Mouse (Mus musculus): ENCODE measurements around the gene Crip1.
"Not testable (repeated sequence)": the region's sequence is repeated elsewhere in the genome, so short reads cannot be mapped to it uniquely, and the experiment has no call there.

Gene Crip1

DNA sequence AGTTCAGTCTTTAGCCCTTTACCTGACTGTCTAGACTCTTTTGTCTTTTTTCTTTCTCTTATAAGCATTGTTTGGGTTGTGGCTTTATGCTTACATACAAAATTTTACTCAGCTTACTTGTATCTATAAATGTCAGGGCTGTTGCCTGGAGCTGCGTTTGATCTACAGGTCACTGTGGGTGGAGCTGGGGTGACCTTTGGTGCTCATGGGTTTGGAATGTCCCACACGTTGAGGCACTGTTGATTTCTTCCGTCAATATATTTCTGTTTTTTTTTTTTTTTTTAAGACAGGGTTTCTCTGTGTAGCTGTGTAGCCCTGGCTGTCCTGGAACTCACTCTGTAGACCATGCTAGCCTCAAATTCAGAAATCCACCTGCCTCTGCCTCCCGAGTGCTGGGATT is 34.9 kb downstream of the Crip1 start:
- DNase-seq (ENCODE audit: low read depth, low spot score), result no peak

DNA sequence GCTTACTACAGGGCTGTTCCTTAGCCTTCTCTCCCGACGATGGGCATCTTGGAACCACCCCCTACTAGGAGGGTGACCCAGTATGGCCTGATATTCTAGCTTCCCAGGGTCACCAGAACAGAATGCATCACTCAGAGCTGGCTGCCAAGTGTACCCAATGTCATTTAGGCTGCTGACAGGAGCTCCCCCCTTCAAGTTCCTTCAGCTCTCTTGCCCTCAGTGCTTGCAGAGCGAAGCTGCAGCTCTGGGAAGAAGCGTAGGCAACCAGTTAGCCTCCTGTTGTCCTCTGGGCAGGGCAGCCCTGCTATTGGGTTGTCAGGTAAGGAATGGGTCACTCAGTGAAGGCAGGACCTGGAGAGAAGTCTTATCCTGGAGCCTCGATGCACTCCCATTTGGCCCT is 38.8 kb downstream of the Crip1 start:
- DNase-seq (ENCODE audit: low read depth, low spot score), result no peak

DNA sequence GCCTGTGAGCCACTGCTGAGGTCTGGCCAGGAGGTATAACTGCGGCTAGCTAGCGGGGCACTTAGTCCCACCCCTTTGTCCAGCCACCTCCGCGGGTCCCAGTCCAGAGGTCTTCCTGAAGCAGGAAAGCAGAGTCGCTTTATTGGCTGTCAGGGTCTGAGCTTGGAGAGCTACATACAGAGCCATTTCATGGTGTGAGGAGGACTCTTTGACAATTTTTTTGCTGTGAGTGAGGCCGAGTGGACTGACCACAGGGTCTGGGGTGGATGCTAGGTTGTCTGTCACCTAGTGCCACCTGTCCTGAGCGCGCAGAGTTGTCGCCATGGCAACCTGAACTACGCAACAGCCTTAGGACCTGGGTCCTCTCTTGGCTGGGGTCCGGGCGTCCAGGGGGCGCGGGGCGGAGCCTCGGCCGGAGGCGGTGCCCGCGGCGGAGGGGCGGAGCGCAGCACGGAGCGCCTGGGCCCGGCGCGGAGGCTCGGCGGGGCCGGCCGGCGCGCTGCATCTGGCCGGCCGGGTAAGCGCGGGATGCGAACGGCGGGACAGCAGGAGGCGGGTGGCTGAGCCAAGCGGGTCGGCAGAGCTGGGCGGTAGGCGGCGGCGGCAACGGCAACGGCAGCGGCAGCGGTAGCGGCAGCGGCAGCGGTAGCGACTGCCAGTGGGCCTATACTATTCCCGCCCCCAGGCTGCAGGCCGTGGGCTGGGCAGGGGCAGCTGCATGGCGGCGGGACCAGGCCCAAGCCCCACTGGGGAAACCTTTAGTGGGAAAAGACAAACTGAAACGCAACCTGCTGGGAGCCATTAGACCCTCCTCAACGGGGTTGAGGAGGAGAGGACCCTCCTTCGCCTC is 39.6 kb downstream of the Crip1 start, which contains the start of gene Tmem121:
Tmem121 (plus strand) TSS at position 489 of the 850 bp plus-strand sequence.
- DNase-seq (ENCODE audit: low read depth, low spot score), result no peak

DNA sequence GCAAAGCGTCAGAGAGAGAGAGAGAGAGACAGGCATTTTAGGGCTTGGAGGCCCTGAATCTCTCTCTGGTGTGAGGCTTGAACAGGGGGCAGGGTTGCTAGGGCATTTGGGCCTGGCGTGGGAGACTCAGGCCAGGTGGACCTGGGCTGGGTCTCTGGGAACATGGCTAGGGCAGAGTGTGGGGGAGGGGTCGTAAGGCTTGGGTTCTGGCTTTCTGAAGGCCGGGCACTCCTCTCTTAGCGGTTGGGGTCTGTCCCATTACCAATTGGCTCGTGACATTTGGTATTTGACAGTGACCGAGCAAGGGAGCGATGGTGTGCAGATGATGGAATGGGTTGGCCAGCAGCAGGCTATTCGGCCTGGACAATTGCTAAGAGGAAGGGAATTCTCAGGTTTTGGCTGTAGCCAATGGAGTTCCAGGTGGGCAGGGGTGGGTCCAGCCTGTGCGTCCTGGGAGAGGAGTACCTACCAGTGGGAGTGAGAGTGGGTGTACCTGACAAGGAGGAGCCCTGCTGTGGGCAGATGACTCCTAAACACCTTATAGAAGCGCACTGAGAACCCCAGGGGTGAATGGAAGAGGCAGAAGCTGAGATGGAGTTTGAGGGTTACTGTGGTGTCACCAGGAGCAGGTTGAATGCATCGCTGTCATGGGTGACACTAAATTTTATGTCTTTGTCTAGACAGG is 40.4 kb downstream of the Crip1 start:
- DNase-seq (ENCODE audit: low read depth, low spot score), result no peak

DNA sequence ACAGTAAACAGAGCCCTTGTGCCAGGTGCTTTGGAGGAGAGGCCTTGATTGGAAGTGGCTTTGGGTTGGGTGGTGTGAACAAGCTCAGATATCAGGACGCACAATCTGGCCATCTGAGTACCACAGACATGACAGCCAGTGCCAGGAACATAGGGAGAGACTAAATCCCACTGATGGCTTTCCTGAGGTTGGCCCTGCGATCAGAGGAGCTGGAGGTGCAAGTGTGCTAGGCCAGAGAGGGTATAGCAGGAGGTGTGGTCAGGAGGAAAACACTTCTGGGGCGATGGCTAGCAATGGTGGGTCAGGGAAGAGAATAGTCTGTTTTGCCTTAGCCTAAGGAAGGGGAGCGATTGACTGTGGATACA is 40.9 kb downstream of the Crip1 start:
- no peak for DNase-seq (ENCODE audit: low read depth, low spot score)

DNA sequence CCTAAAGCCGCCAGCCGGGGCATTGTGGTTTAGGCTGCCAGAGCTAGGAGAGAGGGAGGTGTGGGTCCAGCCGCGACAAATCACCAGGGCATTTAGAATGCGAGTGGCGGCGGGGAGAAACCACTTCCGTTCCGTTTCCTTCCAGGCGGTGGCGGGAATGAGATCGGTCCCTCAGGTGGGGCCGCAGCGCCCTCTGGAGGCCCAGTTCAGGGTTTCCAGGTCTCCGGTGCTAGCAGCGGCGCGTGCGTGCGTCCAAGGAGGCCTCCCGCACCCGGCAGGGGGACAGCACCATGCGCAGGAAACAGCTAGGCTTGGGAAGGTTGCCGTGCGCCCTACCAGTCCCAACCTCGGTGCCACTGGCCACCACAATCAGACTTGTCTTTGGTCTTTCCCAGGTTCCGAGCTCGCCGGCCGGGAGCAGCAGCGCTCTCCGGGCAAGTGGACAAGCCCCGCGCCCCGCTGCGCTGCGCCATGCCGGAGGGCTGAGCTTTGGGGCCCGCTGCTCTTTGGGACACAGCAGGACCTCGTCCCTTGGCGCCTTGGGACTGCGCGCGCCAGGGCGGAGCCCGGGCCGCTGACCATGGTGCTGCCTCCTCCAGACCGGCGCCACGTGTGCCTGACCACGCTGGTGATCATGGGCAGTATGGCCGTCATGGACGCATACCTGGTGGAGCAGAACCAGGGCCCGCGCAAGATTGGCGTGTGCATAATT is 41.6 kb downstream of the Crip1 start:
- peak; percentile 17 for DNase-seq (ENCODE audit: low read depth, low spot score)

DNA sequence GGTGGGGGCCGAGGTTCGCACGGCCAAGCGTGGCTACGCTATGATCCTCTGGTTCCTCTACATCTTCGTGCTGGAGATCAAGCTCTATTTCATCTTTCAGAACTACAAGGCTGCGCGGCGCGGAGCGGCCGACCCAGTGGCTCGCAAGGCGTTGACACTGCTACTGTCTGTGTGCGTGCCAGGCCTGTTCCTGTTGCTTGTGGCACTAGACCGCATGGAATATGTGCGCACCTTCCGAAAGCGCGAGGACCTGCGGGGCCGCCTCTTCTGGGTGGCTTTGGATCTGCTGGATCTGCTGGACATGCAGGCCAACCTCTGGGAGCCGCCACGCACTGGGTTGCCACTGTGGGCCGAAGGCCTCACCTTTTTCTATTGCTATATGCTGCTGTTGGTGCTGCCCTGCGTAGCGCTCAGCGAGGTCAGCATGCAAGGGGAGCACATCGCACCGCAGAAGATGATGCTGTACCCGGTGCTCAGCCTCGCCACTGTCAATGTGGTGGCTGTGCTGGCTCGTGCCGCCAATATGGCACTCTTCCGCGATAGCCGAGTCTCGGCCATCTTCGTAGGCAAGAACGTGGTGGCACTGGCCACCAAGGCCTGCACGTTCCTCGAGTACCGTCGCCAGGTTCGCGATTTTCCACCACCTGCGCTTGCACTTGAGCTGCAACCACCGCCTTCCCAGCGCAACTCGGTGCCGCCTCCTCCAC is 42.4 kb downstream of the Crip1 start:
- DNase-seq (ENCODE audit: low read depth, low spot score), result no peak

DNA sequence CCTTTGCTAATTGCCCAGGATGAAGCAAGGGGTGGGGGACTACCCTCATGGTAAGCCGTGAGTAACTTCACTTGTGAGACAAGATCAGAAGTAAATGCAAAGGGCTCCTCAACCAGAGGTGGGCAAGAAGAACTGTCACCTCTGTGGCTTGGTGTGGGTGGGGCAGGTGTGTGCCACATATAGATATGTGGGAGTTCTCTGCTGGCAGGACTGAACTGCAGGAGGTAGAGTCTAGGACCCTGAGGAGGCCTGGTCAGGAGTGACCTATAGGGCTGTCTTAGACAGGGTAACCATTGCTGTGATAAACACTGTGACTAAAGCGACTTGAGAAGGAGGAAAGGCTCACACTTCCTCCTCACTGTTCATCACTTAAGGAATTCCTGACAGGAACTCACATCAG is 47.3 kb downstream of the Crip1 start:
- DNase-seq (ENCODE audit: low read depth, low spot score), result no peak

DNA sequence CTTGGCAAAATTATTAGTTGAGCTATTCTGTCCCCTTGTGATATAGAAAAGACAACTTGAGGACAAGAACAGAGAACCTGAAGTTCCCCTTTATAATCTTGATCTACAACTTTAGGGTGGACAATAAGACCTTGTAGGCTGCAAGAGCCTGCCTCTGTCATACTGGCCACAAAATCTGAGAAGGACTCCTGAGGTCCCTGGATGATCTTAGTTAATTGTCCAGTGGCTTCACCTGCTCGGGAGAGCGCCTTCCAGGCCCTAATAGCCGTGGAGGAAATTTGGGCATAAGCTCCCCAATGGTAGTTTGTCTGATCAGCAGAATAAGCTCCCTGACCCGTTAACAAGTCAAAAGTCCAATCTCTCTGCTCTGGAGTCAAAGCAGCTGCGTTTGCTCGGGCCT is 53.0 kb downstream of the Crip1 start:
- not testable (repeated sequence) for DNase-seq (ENCODE audit: low read depth, low spot score)

DNA sequence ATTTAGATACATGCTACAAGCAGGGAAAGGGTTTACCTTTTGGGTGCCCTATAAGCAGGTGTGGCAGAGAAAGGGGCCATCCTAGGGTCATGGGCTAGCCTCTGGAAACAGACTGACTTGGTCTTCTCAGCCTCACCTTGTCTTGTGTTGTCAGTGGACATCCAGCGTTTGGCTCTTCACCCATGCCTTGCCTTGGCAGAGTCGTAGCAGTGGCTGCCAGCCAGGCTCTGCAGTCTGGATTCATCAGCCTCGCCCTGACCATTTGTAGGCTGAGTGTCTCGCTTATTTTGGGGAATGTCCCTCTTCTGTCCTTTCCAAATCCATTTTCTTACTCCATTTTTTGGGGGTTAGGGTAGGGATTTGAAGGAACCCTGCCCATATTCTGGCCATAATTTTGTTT is 55.2 kb downstream of the Crip1 start:
- DNase-seq (ENCODE audit: low read depth, low spot score), result no peak

DNA sequence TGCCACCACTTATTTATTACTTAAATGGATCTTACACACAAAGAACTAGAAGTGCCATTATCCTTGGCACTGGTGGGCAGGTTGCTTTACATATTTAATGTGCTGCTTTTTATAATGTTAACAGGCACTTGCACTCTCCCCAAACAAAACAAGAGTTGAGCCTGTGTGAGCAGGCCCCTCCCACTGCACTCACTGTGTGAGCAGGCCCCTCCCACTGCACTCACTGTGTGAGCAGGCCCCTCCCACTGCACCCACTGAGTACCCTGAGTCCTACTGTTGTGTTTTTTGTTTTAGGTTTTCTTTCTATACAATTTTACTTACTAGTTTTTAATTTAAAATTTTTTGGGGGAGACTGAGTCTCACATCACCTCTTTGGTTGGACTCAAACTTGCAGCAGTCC is 55.9 kb downstream of the Crip1 start:
- no peak for DNase-seq (ENCODE audit: low read depth, low spot score)

Measured in skeletal muscle tissue, adult 2 months (tissue).